ENCODE assay signal across 8 mouse cellular contexts in the genomic region with DNA sequence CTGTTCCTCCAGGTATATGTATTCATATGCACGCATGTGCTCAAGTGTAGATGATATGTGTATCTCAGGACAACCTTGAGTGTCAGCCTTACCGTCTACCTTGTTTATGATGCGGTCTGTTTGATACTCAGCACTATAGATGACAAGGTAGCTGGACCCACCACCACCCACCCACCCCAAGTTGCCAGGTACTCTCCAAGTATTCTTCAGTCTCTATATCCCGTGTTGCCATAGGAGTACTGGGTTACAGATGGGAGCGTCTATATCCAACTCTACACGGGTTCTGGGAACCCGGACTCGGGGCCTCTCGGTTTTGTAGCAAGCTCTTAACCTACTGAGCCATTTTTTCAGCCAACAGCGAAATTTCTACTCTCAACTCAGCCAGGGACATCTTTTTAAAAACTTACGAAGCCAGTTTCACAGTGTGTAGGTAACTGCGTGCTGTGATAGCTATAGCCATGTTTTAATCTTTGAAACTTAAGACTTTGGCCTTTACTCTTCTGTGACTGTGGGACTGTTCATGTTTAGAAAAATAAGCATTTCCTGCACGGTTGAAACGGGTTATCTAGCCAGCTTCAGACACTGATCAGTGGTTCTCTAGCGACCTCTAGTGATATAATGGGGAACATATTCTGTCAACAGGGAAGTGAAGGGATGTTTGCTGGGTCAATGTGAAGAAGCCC.
DNase-seq lines count a peak whose midpoint lies in the region; ATAC-seq and TF ChIP-seq lines count a peak whose summit lies in the region.

No protein-coding gene starts in this region.

- H3K27ac ChIP-seq in CH12.LX (ENCODE audit: insufficient read depth, low read depth), result no peak overlapping the region
- no peak overlapping the region for H3K27ac ChIP-seq in heart, embryonic 11.5 days (ENCODE audit: low read depth, low read length)
- no peak overlapping the region for H3K27ac ChIP-seq in midbrain, embryonic 12.5 days (replicated peaks)

- H3K4me2 ChIP-seq in CH12.LX (ENCODE audit: insufficient read depth, low read depth, poor library complexity, severe bottlenecking), result no peak overlapping the region
- H3K4me2 ChIP-seq in heart, embryonic 11.5 days, result no peak overlapping the region
- no peak overlapping the region for H3K4me2 ChIP-seq in midbrain, embryonic 12.5 days (replicated peaks)

- ATAC-seq in heart, embryonic 11.5 days (replicated peaks; ENCODE audit: insufficient number of reproducible peaks, low FRiP score, low TSS enrichment), result 0 out of 2 replicates have a peak, but pooled peaks have one; percentile 49
- ATAC-seq in midbrain, embryonic 12.5 days (ENCODE audit: low FRiP score, low read depth), result peak; percentile 84

- TF ChIP-seq EP300 in CH12.LX (IDR thresholded peaks at IDR 0.05; ENCODE audit: low read length), result no peak

- H3K4me3 ChIP-seq in CH12.LX (replicated peaks in 1 of 3; ENCODE audit: low read depth in 2 of 3, low read length in 2 of 3, poor library complexity in 1 of 3), result no peak overlapping the region
- H3K4me3 ChIP-seq in heart, embryonic 11.5 days (ENCODE audit: low read depth, low read length), result no peak overlapping the region
- H3K4me3 ChIP-seq in midbrain, embryonic 12.5 days, result no peak overlapping the region

- H3K9me3 ChIP-seq in CH12.LX (replicated peaks; ENCODE audit: low read length), result no peaks in the 10 kb centered on the region
- no peaks in the 10 kb centered on the region for H3K9me3 ChIP-seq in heart, embryonic 11.5 days (replicated peaks; ENCODE audit: control insufficient read depth, low read length)
- H3K9me3 ChIP-seq in midbrain, embryonic 12.5 days, result no peaks in the 10 kb centered on the region

- no peak overlapping the region for H3K9ac ChIP-seq in CH12.LX (ENCODE audit: insufficient read depth, low read depth)
- no peak overlapping the region for H3K9ac ChIP-seq in heart, embryonic 11.5 days (ENCODE audit: low read depth, low read length)
- H3K9ac ChIP-seq in midbrain, embryonic 12.5 days (replicated peaks), result no peak overlapping the region

- H3K36me3 ChIP-seq in CH12.LX (replicated peaks in 1 of 2; ENCODE audit: control insufficient read depth in 1 of 2, insufficient read depth in 1 of 2, low read length in 1 of 2), result no peaks in the 10 kb centered on the region
- H3K36me3 ChIP-seq in heart, embryonic 11.5 days (ENCODE audit: control insufficient read depth, insufficient read depth, low read length), result no peaks in the 10 kb centered on the region
- H3K36me3 ChIP-seq in midbrain, embryonic 12.5 days, result no peaks in the 10 kb centered on the region

- dilution Hi-C loops in CH12.LX (cut with MboI; ENCODE audit: extremely low pct_ligation_motif_present, extremely low pct_unique_long_range_greater_than_20kb, low sequenced_read_pairs), result no loop called here

- in situ Hi-C loops in CH12.LX (cut with MboI; ENCODE audit: low pct_ligation_motif_present, low pct_unique_long_range_greater_than_20kb, low sequenced_read_pairs), result loop anchor here (25.0 kb wide), 1 partner anchor 1153 kb away; no protein-coding TSS in a partner anchor

- no peaks in the 10 kb centered on the region for H3K27me3 ChIP-seq in CH12.LX (replicated peaks)
- H3K27me3 ChIP-seq in heart, embryonic 11.5 days (ENCODE audit: control insufficient read depth, insufficient read depth, low read length), result no peaks in the 10 kb centered on the region
- no peaks in the 10 kb centered on the region for H3K27me3 ChIP-seq in midbrain, embryonic 12.5 days

- TF ChIP-seq POLR2A in CH12.LX (IDR thresholded peaks at IDR 0.05; ENCODE audit: low read depth, low read length), result no peak

- TF ChIP-seq CTCF in CH12.LX (conservative IDR thresholded peaks at IDR 0.05 in 1 of 2, IDR thresholded peaks at IDR 0.05 in 1 of 2; ENCODE audit: low read depth in 2 of 2, low read length in 2 of 2), result peak; percentile 90 to 95

- DNase-seq in kidney, adult 8-10 months, result peak; percentile 13 to 34
- no peak for DNase-seq in kidney, adult 18-20 months
- DNase-seq in CH12.LX (ENCODE audit: extremely low read depth), result peak; percentile 78
- peak; percentile 61 to 84 for DNase-seq in cerebellum, postnatal 10 days
- DNase-seq in kidney, postnatal 14 days, result peak; percentile 58
- DNase-seq in T-cell, adult 2 months (ENCODE audit: low spot score), result no peak

- H3K4me1 ChIP-seq in CH12.LX (ENCODE audit: control insufficient read depth in 1 of 2, insufficient read depth in 2 of 2), result no peaks in the 10 kb centered on the region; a peak in 1 of 4 replicates
- 0 out of 2 replicates have a peak, but pooled peaks cover 2% of the 10 kb centered on the region for H3K4me1 ChIP-seq in heart, embryonic 11.5 days (ENCODE audit: control insufficient read depth, insufficient read depth, low read length)
- no peaks in the 10 kb centered on the region for H3K4me1 ChIP-seq in midbrain, embryonic 12.5 days

- TF ChIP-seq RAD21 in CH12.LX (IDR thresholded peaks at IDR 0.05; ENCODE audit: low read depth, low read length), result peak; percentile 97

- no peaks in the 10 kb centered on the region for H3K79me2 ChIP-seq in CH12.LX (replicated peaks; ENCODE audit: control insufficient read depth, extremely low read depth, insufficient read depth, poor library complexity, severe bottlenecking)

- WGBS in heart, embryonic 11.5 days (ENCODE audit: insufficient replicate concordance), result 45% methylated on average over 15 of the region's 15 CpGs
- 52% methylated on average over 15 of the region's 15 CpGs for WGBS in midbrain, embryonic 12.5 days

TF ChIP-seq in CH12.LX, 34 proteins besides CTCF, POLR2A, EP300 and RAD21:
- TF ChIP-seq ELF1 (IDR thresholded peaks at IDR 0.05; ENCODE audit: low read depth, low read length) (peak; percentile 48; the same call in 1 of the 2 replicates), JUN (IDR thresholded peaks at IDR 0.05; ENCODE audit: insufficient read depth, low read depth, low read length) (no peak), TCF12 (IDR thresholded peaks at IDR 0.05; ENCODE audit: low read depth, low read length) (no peak), MYC (IDR thresholded peaks at IDR 0.05; ENCODE audit: low read depth, low read length) (no peak), POLR2AphosphoS2 (IDR thresholded peaks at IDR 0.05; ENCODE audit: low read depth, low read length) (no peak), USF2 (conservative IDR thresholded peaks at IDR 0.05; ENCODE audit: low read depth, low read length) (no peak), MAZ (IDR thresholded peaks at IDR 0.05; ENCODE audit: low read depth, low read length) (no peak), JUND (conservative IDR thresholded peaks at IDR 0.05; ENCODE audit: low read depth, low read length) (no peak), CHD1 (IDR thresholded peaks at IDR 0.05; ENCODE audit: low read depth, low read length) (no peak), USF1 (IDR thresholded peaks at IDR 0.05; ENCODE audit: low read depth, low read length) (no peak), GABPA (IDR thresholded peaks at IDR 0.05; ENCODE audit: insufficient replicate concordance, low read depth, low read length) (no peak), ZC3H11A (IDR thresholded peaks at IDR 0.05; ENCODE audit: low read depth, low read length) (peak; percentile 23; the same call in 1 of the 2 replicates), SMC3 (IDR thresholded peaks at IDR 0.05; ENCODE audit: low read depth, low read length) (peak; percentile 71), MAFK (IDR thresholded peaks at IDR 0.05; ENCODE audit: insufficient replicate concordance, low read length) (no peak), HCFC1 (IDR thresholded peaks at IDR 0.05; ENCODE audit: low read depth, low read length) (no peak), NELFE (IDR thresholded peaks at IDR 0.05; ENCODE audit: low read depth, low read length) (no peak)
TF ChIP-seq in CH12.LX: peak in this region for 3.

Comparison
In these comparisons a context has a peak if more than half of its experiments do, and no peak if none do; other contexts are left out.
1. DNase-seq: peak in kidney, adult 8-10 months (2 of 2), CH12.LX (single experiment), cerebellum, postnatal 10 days (2 of 2) and kidney, postnatal 14 days (single experiment); none in kidney, adult 18-20 months (single experiment) and T-cell, adult 2 months (single experiment).